Mouse (Mus musculus) limb, embryonic 15.5 days (tissue): ENCODE results near the gene March4. TPM values are rescaled to one million over a fixed set of nuclear protein-coding genes. Genes with fewer than 3 reads are reported as not detected.

Source experiments
- polyA plus RNA-seq: library from polyadenylated mRNA; unstranded; fragments of >200 nt; fragmentation: Nextera tagmentation; extraction: Ambion mirVana; gene quantifications from 2 replicates; pipeline ENCODE4 v1.2.1, GENCODE M21; 2015

Gene March4
- polyA plus RNA-seq, 1 experiment from 2014 or later, result not detected

Other genes with a start within 250 kb of the March4 start
- gene Xrcc5, start 229.5 kb downstream of the March4 start, polyA plus RNA-seq, result 35.4 and 35.9 TPM in 2 replicates
- 21.6 and 23.8 TPM in 2 replicates for gene Smarcal1, start 46.3 kb upstream of the March4 start, polyA plus RNA-seq
- gene Ankar, start 163.6 kb upstream of the March4 start, polyA plus RNA-seq, result not detected in 2 replicates
- 1,437 and 1,953 TPM in 2 replicates for gene Rpl37a, start 174.4 kb upstream of the March4 start, polyA plus RNA-seq